Mouse (Mus musculus) testis, postnatal 10 days (tissue): ENCODE results near the gene Thoc5.

Experiments
- DNase-seq: peaks from one replicate; pipeline ENCODE4 v3.0.0; 2021; ENCODE audit warnings: low spot score

The Thoc5 gene

DNA sequence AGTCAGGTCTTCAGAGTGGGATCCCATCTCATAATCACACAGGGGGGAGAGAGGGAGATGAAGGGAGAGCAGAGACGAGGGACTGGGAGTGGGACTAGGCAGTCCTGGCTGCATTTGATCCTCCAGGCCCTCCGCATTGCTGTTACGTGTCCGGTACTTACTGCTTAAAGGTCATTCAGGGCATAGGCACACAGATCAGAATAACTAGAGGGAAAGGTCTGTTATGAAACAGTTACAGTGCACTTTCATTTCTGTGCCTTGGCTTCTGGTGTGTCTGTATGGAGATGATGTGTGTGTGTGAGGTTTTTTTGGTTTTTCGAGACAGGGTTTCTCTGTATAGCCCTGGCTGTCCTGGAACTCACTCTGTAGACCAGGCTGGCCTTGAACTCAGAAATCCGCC, 11.1 kb downstream of the Thoc5 start:
- no peak for DNase-seq

DNA sequence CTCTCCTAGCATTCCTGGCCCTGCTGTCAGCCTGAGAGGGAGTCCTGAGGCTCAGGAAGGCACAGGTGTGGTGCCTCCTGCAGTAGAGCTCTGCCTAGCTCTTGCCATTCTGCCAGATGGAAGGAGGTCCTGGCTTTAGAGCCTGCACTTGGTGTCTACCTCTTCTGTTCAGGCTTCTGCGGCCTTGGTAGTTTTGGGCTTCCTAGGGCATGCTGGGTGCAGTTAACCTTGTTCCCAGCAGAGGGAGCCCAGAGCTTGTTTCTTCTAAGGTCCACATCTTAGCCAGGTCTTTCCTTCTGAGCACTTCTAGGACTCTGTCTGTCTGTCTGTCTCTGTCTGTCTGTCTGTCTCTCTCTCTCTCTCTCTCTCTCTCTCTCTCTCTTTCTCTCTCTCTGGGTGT, 20.9 kb downstream of the Thoc5 start:
- DNase-seq, result peak; percentile 71

DNA sequence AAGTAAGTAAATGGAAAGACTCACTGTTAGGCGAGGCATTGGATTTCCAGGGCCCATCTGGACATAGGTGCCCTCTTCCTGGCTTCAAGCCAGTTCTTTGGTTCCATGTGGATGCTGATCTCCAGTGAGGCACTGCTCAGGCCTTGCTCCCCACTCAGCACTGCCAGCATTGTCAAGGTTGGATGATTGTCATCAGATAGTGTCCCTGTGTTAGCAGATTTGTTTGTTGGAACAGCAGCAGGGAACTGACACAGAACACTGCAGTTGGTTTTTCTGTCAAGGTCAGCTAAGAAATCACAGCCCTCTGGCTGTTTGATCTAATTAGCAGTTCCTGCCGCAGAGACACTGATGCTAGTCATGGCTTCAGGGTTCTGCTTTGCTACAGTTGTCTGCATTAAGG, 26.2 kb downstream of the Thoc5 start:
- no peak for DNase-seq

DNA sequence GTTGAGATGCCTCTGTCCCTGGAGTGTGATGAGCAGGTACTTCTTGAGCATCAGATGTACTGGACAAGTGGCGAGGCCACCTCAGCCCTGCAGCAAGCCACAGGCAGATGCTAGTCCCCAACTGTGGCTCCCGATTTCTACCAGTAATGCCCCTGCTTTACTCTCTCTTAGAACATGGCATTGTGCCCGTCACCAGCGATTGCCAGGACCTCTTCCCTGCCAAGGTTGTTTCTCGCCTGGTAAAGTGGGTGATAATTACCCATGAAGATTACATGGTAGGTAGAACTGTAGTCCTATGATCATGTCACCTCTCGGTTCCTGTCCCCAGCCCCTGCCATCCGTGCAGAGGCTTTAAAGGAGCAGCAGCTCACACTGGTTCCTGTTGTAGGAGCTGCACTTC, 26.6 kb downstream of the Thoc5 start:
- DNase-seq, result no peak

DNA sequence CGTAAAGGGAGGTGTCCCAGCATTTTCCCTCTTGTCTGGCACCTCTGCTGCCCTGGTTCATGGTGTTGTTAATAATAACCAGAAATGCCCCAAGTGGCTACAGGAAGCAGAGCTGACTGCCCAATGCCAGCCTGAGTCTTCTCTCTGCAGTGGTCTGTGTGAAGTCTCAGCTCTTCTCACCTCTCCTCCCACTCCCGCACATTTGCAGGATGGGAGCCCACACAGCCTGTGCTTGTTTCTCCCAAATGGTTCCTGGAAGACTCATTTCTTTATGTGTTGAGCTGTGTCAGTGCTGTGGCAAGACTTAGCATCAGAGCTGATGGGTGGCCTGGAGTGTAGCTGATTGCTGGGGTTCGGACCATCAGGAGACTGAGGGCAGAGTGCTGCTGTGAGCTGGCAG, 32.1 kb downstream of the Thoc5 start:
- DNase-seq, result no peak

DNA sequence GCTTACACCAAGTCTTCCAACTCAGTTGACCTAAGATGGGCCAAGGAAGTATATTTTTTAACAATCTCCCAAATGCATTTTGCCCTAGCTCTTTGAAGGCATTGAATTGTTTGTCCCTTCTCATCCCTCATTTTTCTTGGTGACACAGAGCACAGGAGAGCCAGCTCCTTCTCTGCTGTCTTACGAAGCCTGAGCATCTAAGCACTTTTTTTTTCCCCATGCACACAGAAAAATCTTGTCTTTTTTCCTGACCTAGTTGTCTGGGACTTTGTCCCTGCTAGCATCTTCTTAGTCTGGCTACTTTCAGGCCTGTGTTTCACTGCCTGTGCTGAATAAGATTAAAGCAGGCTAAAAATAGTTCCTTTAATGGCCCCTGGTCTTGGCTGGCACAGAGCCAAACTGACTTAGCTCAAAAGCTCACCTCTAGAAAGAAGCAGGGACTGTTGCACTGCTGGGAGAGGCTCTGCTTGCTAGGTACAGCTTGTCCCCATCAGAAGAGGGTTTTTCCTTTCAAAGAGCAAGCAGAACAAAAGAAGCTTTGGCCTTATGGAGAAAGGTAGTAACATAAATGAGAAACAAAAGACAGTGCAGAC, 36.0 kb downstream of the Thoc5 start:
- peak; percentile 69 for DNase-seq

DNA sequence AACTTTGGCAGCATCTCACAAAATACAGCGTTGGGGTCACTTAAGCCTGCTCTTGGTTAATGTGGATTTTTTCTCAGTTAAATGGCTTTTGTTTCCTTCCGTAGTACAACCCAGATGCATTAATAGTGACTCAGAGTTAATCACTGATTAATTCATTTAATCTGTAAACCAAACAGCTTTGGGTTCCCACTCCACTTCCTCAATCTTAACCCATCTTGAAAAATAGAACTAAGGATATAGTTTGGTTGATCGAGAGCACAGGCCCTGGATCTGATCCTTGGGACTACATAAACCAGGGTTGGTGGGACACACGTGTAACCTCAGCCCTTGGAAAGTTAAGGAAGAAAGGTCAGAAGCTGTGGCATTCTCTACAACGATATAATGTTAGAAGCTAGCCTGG, 41.1 kb downstream of the Thoc5 start:
- no peak for DNase-seq

DNA sequence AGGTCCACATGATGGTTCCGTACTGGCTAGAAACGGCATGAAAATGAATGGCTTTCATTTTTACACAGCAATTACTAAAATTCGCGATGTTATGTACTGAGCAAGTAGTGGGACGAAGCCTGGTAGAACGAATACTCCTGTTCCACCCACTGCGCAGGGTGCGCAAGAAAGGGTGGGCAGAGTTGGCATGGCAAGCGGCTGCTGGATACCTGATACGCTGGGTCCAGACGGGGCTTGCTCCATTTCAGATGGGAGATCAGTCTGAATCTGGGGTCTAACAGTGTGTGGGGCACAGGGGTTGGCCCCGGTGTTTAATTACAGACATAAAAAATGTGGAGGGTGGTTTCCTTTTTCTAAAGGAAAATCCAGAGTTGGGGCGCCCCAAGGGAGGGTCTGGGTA, 51.4 kb downstream of the Thoc5 start:
- no peak for DNase-seq

DNA sequence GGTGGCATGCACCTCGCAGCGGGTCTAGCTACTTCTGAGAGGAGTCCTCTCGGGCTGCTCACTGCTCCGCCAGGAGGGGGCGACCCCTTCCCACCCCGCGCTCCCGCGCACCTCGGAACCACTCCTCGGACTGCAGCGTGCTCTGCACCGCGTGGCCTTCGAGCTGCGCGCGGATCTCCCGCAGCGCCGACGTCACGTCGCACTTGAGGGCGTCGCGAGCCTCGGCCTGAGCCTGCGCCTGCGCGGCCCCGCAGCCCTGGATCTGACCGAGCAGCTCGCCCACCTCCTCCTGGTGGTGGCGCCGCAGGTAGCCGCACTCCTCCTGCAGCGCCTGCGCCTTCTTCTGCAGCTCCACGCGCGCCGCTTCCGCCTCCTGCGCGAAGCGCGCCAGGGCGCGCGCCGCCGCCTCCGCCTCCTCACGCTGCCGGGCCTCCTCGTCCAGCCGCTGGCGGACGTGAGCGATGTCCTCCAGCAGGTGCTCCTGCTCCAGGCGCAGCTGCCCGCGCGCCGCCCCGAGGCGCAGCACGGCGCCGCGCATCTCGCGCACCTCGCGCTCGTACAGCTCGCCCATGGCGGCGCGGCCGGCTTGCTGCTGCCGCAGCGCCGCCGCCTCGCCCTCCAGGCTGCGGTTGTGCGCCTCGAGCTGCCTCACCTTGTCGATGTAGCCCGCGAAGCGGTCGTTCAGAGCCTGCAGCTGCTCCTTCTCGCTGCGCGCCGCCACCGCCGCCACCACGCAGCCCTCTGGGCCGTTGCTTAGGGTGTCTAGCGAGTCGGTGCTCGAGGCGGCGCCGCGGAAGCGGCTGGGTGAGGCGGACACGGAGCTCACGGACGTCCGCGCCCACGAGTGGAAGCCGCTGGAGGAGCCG, 52.1 kb downstream of the Thoc5 start:
- DNase-seq, result peak; percentile 58

DNA sequence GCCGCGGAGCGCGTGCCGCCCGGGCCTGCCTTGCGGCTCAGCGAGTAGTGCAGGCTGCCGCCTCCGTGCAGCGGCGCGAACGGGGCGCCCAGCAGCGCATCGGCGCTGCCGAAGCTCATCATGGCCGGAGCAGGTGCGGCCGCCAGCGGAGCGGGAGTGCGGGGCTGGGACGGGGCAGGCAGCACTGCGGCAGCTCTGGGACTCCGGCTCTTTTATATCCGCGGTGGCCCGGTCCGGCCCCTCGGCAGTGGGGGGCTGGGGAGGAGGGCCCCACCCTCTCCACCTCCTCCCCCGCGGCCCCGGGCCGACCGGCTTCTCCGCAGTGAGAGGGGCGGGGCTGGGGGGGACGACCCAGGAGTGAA, 52.7 kb downstream of the Thoc5 start, which contains the start of gene Nefh:
TSS of gene Nefh (minus strand) at position 252 of the 362 bp plus-strand sequence.
- DNase-seq, result no peak

DNA sequence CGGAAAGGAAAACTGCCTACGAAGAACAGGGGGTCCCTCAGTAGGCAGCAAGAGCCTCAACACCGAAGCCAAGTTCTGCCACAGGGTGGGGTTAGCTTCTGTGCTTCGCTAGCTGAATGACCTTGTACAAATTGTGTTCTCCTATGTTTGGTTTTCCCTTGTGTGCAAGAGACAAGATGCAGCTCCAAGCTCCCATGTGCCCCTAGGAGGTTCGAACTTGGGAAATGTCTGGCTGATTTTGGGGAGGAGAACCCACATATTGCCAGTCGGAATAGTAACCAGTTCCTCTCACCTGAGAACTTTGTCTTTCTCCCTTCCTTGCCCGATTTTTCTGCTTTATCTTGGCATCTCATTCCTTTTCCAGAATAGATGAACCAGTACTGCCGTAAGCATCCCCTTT, 53.7 kb downstream of the Thoc5 start:
- DNase-seq, result no peak

DNA sequence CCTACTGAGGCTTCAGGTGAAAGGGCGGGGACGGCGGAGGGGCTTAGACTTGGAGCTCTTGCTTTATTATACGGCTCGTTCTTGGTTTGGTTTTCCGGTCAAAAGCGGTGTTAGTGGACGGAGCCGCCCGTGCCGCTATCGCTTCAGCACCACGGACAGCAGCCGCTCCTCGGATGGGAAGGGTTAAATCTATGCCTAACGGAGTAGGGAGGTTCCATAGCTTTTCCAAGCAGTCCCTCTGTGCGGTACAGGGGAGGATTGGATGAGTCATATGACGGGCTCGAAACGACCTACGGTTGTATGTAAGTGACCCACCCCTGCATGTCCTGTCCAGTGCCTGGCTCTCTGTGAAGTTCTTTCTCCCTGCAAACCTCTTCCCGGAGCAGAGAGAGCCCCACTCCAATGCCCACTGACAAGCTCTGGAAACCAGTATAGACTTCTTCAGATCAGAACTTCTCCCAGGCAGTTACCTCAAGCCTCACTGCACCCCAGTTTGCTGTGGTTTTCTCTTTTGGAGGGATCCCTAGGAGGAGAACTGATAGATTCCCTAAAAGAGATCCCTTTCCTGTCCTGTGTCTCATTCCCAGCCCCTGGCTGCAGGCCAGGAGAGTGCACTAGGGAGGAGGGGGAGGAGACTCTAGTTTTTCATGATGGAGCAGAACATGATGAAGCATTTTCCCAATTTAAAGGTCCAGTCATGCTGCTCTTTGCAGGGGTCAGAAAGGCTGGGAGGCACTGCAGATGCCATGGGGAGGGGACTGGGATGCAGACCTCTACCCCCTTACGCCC, 54.3 kb downstream of the Thoc5 start:
- DNase-seq, result peak; percentile 86

DNA sequence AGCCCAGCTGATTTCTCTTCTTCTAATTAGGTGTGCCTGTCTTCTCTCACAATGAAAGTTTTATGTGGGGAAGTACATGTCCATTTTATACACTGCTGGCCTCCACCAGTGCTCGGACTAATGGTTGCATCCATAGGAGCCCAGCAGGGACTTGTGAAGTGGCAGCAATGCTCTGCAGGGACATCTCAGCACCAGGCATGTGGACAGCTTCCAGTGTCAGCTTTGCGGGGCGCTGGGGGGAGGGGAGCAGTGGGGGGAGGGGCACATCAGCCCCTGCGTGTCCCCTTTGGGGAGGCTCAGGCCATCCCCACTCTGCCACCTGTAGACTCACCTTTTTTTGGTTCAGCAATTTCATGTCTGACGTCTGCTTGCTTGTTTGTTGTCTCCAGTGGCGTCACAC, 58.3 kb downstream of the Thoc5 start:
- no peak for DNase-seq

DNA sequence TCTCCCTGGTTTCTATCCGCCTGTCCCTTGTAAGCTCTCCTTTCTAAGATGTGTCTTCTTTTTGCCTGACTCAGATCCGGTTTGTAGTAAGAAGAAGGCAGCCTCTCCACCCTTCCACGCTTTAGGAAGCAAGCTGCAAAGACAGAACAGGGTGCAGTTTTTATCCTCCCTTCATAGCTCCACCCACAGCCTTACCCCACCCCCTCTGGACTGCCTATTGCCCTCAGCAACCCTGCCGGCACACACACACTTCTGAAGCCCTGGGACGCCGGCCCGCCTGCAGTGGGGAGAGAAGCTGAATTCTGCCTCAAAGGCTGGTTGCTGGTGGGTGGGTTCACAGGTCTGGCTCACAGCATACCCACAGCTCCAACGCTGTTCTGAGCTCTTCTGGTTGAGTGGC, 58.8 kb downstream of the Thoc5 start:
- DNase-seq, result peak; percentile 51

DNA sequence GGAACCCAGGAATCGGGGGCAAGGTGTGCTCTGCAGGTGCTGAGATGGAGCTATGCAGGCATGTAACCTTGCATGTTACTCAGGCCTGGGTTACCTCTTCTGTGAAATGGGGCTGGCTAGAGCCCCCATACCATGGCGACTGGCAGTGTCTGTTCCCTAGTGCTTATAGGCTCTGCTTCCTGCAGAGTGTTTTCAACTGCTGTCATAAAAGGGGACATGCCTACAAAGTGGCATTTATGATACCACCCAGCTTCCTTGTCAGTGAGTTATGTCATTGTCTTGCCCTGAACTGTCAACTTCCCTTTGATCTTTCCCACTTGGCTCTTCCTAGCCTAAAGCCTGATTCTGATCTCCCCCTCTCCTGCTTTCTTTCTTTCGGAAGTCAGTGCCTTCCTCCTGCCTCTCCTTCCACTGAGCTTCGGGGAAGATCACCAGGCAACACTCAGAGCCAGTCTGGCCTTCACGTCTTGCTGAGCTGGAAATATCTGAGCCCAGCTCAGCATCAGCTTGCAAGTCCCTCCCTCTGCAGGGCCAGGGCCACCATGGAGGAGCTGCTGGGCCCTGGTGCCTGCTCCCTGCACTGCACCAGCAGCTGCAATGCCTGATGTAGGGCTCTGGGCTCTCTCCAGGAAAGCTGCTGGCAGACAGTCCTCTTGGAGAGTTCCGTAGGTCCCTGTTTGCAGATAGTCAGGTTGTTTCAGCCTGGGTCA, 68.1 kb downstream of the Thoc5 start:
- DNase-seq, result no peak

DNA sequence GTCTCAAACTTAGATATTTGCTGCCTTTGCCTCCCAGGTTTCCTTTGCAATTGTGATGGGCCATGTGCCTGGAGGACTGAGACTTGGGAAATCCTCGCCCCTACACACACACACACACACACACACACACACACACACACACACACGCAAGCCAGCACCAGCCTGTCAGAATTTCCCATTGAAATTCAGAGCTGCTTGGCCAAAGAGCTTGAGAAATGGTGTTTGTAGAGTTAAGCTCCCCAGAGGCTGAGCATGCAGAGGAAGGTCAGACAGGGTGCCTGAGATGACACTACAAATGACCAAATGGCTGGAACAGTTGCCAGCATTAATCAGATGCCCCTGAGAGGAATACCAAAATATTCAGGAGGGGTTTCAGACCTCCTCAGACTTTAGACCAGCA, 71.2 kb downstream of the Thoc5 start:
- no peak for DNase-seq

DNA sequence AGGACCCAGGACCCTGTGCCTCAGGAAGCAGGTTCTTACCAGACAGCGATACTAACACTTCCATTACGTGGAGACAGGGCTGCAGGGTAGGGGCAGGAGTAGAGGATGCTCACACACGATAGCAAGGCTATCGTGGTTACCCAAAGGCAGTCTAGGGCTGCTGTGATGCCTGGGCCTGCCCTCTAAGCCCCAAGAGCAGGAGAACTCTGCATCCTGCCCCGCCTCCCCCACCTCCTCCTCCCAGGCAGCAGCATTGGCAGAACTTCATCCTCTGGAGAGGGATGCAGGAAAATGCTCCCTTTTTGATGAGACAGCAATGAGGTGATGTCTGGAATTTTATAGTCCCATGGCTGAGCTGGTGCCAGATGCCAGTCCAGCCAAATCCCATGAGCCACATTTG, 71.8 kb downstream of the Thoc5 start:
- DNase-seq, result no peak

DNA sequence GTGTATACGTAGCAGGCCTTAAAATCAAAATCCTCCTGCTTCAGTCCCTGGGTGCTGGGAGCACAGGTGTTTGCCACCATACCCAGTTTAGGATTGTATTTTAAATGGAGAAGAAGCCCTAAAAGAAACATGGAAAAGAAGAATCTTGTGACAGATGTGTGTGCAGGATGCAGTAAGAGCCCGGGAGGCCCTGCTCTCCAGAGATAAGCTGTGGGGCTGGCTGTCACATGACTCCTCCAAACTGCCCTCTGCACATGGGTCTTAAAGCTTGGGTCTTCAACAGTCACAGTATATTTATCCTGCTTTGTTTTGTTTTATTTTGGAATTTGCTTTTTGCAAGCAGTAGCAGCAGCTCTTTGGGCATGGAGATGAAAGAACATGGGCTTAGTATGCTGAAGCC, 72.4 kb downstream of the Thoc5 start:
- no peak for DNase-seq

DNA sequence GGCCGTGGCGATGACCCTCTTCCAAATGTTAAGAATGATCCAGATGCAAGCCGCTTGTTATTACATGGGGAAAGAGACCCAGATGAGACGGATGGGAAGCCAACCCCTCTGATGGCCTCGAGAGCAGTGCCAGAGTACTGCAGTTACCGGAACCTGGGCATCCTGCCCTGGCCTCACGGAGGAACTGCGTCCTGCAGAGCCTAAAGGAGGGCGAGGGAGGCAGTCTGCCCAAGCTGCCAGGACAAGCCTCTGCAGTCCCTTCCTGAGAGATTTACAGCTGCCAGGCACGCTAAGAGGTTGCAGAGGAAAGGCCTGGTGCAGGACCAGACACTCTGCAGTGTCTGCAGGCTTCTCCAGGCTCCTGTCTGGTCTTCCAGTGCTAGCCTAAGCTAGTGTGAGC, 73.3 kb downstream of the Thoc5 start:
- DNase-seq, result no peak

DNA sequence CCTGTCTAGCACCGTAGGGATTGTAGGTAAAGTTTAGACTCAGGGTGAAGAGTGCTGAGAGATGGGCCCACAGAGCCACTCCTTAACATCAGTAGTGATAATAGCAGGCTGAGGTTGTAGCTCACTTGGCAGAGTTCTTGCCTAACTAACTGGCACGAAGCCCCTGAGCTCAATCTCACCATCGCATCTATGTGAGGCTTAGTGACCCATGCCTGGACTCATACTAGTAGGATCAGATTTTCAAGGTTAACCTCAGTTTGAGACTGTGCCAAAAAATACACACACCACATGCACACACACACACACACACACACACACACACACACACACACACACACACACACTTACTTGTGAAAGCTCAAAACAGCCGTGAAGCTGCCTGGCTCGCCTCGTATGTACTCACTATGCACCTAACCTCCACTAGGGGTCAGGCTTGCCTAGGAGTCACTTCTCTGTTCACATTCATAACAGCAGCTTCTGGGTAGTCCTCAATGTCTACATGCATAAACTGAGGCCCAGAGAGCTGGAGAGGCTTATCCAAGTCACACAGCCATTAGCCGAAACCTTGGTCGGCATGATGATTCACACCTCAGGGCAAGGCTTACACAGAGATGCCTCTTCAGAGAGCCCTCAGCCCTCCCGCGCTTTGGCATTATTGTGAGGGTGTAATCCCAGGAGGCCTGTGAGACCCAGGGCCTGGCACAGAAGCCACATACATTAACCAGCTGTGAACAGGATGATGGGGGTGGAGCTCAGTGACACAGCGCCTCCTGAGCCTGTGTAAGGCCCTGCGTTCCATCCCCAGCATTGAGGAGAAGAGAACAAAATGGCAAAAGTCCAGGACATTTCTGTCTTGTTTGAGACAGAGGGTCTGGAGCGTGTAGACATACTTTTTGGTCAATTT, 78.1 kb downstream of the Thoc5 start:
- DNase-seq, result peak; percentile 58

DNA sequence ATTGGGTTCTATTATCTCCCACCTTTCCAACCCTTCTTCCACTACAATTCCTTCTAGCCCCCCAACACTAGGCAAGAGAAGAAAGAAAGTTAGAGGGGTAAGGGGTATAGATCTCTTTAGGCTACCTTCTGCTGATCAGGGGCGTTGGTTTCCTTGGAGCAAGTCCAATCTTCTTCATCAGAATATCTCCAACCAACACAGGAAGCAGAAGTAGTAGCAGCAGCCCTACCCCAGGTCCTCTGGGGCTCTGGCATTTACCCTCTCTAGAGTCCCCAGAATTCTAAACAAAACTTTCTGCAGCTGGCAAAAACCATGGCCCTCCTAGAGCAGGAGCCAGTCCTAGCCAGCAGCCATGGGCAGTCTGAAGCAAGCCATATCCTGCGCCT, 78.7 kb downstream of the Thoc5 start:
- DNase-seq, result no peak
